Comparison of ENCODE assay signal across 25 mouse cellular contexts in the genomic region with DNA sequence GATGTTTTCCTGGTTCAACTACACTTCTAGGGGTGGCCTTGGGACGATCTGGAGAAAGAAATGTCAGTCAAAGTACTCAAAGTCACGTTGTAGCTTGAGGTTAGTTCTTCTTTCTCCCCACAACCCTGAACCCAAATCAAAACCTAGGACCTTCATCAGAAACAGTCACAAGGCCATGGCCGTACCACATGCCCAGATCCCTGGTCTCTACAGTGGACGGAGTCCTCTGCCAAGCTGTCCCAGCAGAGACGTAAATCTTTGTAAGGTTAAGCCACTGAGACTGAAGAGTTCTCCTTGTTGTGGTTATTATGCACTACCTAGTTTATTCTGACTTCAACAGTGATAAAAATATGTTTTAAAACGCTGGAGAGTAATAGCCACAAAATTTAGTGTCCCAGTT. TPM values are rescaled to one million over a fixed set of nuclear protein-coding genes. Genes with fewer than 3 reads are reported as not detected.
"Had no signal": no experiment of that assay in that cellular context is flagged by ENCODE, and none has a peak within 500 bp of the region (broad histone marks: within the 10 kb centered on the region; RNA-seq: fewer than 3 reads in every experiment).

No protein-coding gene starts in this region.

- DNase-seq: cerebellum, postnatal 25 days; cerebellum, postnatal 36 days; forebrain, postnatal 0 days; gastrocnemius, adult 2 months; gastrocnemius, postnatal 10 days; gastrocnemius, postnatal 14 days; gastrocnemius, postnatal 25 days; gastrocnemius, postnatal 36 days; heart, adult 11 months; heart, adult 18-20 months; heart, adult 2 months had no signal

RNA-seq across cellular contexts. Expression of gene Lingo1, which starts 32.6 kb away (rescaled TPM):
- total RNA-seq: common myeloid progenitor, adult 5-6 weeks; granulocyte monocyte progenitor cell, adult 5-6 weeks had no signal
- polyA plus RNA-seq: erythroblast, embryonic 14.5 days had no signal

RNA-seq across cellular contexts. Expression of gene Odf3l1, which starts 35.6 kb away (rescaled TPM):
- total RNA-seq: common myeloid progenitor, adult 5-6 weeks; forebrain, postnatal 0 days; gastrocnemius, adult 18-20 months; gastrocnemius, postnatal 36 days; granulocyte monocyte progenitor cell, adult 5-6 weeks; heart, adult 18-20 months; heart, adult 2 months; heart, adult 8-10 months had no signal
- polyA plus RNA-seq: embryonic facial prominence, embryonic 10.5 days; embryonic facial prominence, embryonic 11.5 days; erythroblast, embryonic 14.5 days; forebrain, embryonic 10.5 days; forebrain, embryonic 11.5 days; forebrain, embryonic 12.5 days; forebrain, embryonic 13.5 days; forebrain, embryonic 14.5 days; forebrain, embryonic 15.5 days; forebrain, embryonic 16.5 days had no signal

RNA-seq across cellular contexts. Expression of gene Cspg4, which starts 36.0 kb away (rescaled TPM):
- total RNA-seq: common myeloid progenitor, adult 5-6 weeks; granulocyte monocyte progenitor cell, adult 5-6 weeks had no signal
- polyA plus RNA-seq: erythroblast, embryonic 14.5 days had no signal
